Mouse (Mus musculus) naive thymus-derived CD4-positive, alpha-beta T cell, adult 2 months (primary cell): ENCODE results near the gene Dusp15.

ENCODE experiments used
- DNase-seq: peaks from one replicate; pipeline ENCODE4 v3.0.0-alpha.2; 2011; ENCODE audit warnings: low read depth

The Dusp15 gene

GRCm38 (mm10) chr2:152931456-152932160, 19.9 kb downstream of the Dusp15 start:
- no peak for DNase-seq

- no peak for DNase-seq
These were observed 21.2 kb downstream of the Dusp15 start for GRCm38 (mm10) chr2:152930276-152930675.

GRCm38 (mm10) chr2:152928988-152929370, 22.5 kb downstream of the Dusp15 start:
- DNase-seq: no peak

- DNase-seq: no peak
These were observed 23.1 kb downstream of the Dusp15 start for GRCm38 (mm10) chr2:152928219-152928987.

- DNase-seq: no peak
These were observed 24.1 kb downstream of the Dusp15 start for GRCm38 (mm10) chr2:152927371-152927770.

- DNase-seq: no peak
These were observed 24.6 kb downstream of the Dusp15 start for GRCm38 (mm10) chr2:152926896-152927295.

- DNase-seq: no peak
These were observed 26.2 kb downstream of the Dusp15 start for GRCm38 (mm10) chr2:152925189-152925872.

GRCm38 (mm10) chr2:152924543-152924942, 27.0 kb downstream of the Dusp15 start:
- DNase-seq: no peak

GRCm38 (mm10) chr2:152924128-152924527, 27.4 kb downstream of the Dusp15 start:
- DNase-seq: no peak

- DNase-seq: no peak
These were observed 27.9 kb downstream of the Dusp15 start for GRCm38 (mm10) chr2:152923621-152924020.

GRCm38 (mm10) chr2:152922376-152922775, 29.1 kb downstream of the Dusp15 start:
- no peak for DNase-seq

- DNase-seq: no peak
These were observed 33.8 kb downstream of the Dusp15 start for GRCm38 (mm10) chr2:152917671-152918070.

- DNase-seq: no peak
These were observed 35.4 kb downstream of the Dusp15 start for GRCm38 (mm10) chr2:152916111-152916510.

- no peak for DNase-seq
These were observed 36.0 kb downstream of the Dusp15 start for GRCm38 (mm10) chr2:152915453-152915852.

- peak; percentile 88 for DNase-seq
These were observed 37.0 kb downstream of the Dusp15 start for GRCm38 (mm10) chr2:152914310-152915120.

GRCm38 (mm10) chr2:152913471-152913870, 38.0 kb downstream of the Dusp15 start:
- DNase-seq: no peak

- DNase-seq: no peak
These were observed 40.1 kb downstream of the Dusp15 start for GRCm38 (mm10) chr2:152911432-152911831.

GRCm38 (mm10) chr2:152911031-152911430, 40.5 kb downstream of the Dusp15 start, which contains the start of gene Mylk2:
Gene Mylk2, plus strand, starts transcription at chr2:152911352.
- no peak for DNase-seq

- no peak for DNase-seq
These were observed 41.6 kb downstream of the Dusp15 start for GRCm38 (mm10) chr2:152909848-152910247.

GRCm38 (mm10) chr2:152907114-152907943, 44.2 kb downstream of the Dusp15 start:
- no peak for DNase-seq
